Mouse (Mus musculus) E14TG2a.4 (cell line): ENCODE data around the gene Slc3a2.

ENCODE experiments used
- H3K27me3 ChIP-seq: 2 replicates; pipeline ENCODE4 v1.6.1; 2014; ENCODE audit warnings: low read length, control low read depth; ENCODE audit not compliant: insufficient read depth
- H3K36me3 ChIP-seq: 2 replicates; pipeline ENCODE4 v1.6.1; 2014; ENCODE audit warnings: low read length, control low read depth; ENCODE audit not compliant: insufficient read depth
- H3K4me1 ChIP-seq: replicated peaks from 2 replicates; pipeline ENCODE4 v1.6.1; 2014; ENCODE audit warnings: low read depth, low read length, control low read depth
- H3K4me3 ChIP-seq: replicated peaks from 2 replicates; pipeline ENCODE4 v1.5.1; 2014; ENCODE audit warnings: mild to moderate bottlenecking, low read length
- H3K9me3 ChIP-seq: 2 replicates; pipeline ENCODE4 v1.6.1; 2014; ENCODE audit warnings: low read length, control low read depth
- CTCF ChIP-seq: conservative IDR thresholded peaks from 2 replicates; pipeline ENCODE4 v1.5.1; 2014; ENCODE audit warnings: low read length
- NANOG ChIP-seq: IDR thresholded peaks from 2 replicates; pipeline ENCODE4 v1.6.1; 2014; ENCODE audit warnings: borderline replicate concordance, low read length, mixed read lengths
- POU5F1 ChIP-seq: IDR thresholded peaks from 2 replicates; pipeline ENCODE4 v1.6.1; 2014; ENCODE audit warnings: low read length, borderline replicate concordance

The Slc3a2 gene

GRCm38 (mm10) chr19:8664859-8665258 is 58.3 kb downstream of the Slc3a2 start:
- no peak for TF ChIP-seq CTCF
- no peak for TF ChIP-seq NANOG
- TF ChIP-seq POU5F1, result no peak
- H3K27me3 ChIP-seq, result peaks cover 58% of the 10 kb centered on the region
- H3K9me3 ChIP-seq, result no peaks in the 10 kb centered on the region
- H3K4me3 ChIP-seq, result no peak overlapping the region
- peaks cover 34% of the 10 kb centered on the region for H3K4me1 ChIP-seq
- no peaks in the 10 kb centered on the region for H3K36me3 ChIP-seq

GRCm38 (mm10) chr19:8663911-8664421 is 59.2 kb downstream of the Slc3a2 start:
- no peaks in the 10 kb centered on the region for H3K9me3 ChIP-seq
- TF ChIP-seq CTCF, result no peak
- TF ChIP-seq POU5F1, result no peak
- TF ChIP-seq NANOG, result no peak
- H3K27me3 ChIP-seq, result peaks cover 58% of the 10 kb centered on the region
- H3K4me1 ChIP-seq, result peaks cover 34% of the 10 kb centered on the region
- H3K36me3 ChIP-seq, result no peaks in the 10 kb centered on the region
- no peak overlapping the region for H3K4me3 ChIP-seq

GRCm38 (mm10) chr19:8663360-8663839 is 59.8 kb downstream of the Slc3a2 start, which contains the start of gene Chrm1:
Chrm1 (plus strand) TSS chr19:8663789.
- Histone ChIP-seq H3K27me3 (peaks cover 61% of the 10 kb centered on the region), H3K36me3 (no peaks in the 10 kb centered on the region), H3K9me3 (no peaks in the 10 kb centered on the region), H3K4me3 (peak within 1 kb of the TSS; percentile 69), H3K4me1 (peaks cover 34% of the 10 kb centered on the region)
- TF ChIP-seq POU5F1, result no peak
- no peak for TF ChIP-seq NANOG
- no peak for TF ChIP-seq CTCF

- peak overlapping the region; percentile 69 for H3K4me3 ChIP-seq
- H3K27me3 ChIP-seq, result peaks cover 67% of the 10 kb centered on the region
- H3K9me3 ChIP-seq, result no peaks in the 10 kb centered on the region
- H3K36me3 ChIP-seq, result no peaks in the 10 kb centered on the region
- H3K4me1 ChIP-seq, result peaks cover 34% of the 10 kb centered on the region
- TF ChIP-seq POU5F1 (no peak), NANOG (no peak), CTCF (peak; percentile 57)
These were observed 60.8 kb downstream of the Slc3a2 start for GRCm38 (mm10) chr19:8662337-8662736.

GRCm38 (mm10) chr19:8661821-8662307 is 61.3 kb downstream of the Slc3a2 start:
- peak overlapping the region; percentile 69 for H3K4me3 ChIP-seq
- no peaks in the 10 kb centered on the region for H3K36me3 ChIP-seq
- H3K4me1 ChIP-seq, result peaks cover 34% of the 10 kb centered on the region
- no peaks in the 10 kb centered on the region for H3K9me3 ChIP-seq
- peaks cover 67% of the 10 kb centered on the region for H3K27me3 ChIP-seq
- TF ChIP-seq NANOG (no peak), POU5F1 (no peak), CTCF (no peak)
